Mouse (Mus musculus): Measurements from ENCODE around the gene Calb2. TPM values are rescaled to one million over a fixed set of nuclear protein-coding genes. Genes with fewer than 3 reads are reported as not detected.

Calb2 gene
- 1.3 and 1.4 TPM in 2 replicates for polyA plus RNA-seq (2015; fragmentation: Nextera tagmentation; extraction: Ambion mirVana)

GRCm38 (mm10) chr8:110168046-110168445, at the start of gene Calb2:
TSS of gene Calb2 (minus strand) at chr8:110168210.
- DNase-seq (ENCODE audit: low spot score): peak; percentile 35

GRCm38 (mm10) chr8:110217681-110218131, 49.7 kb upstream of the Calb2 start:
- DNase-seq (ENCODE audit: low spot score): peak; percentile 98

DNA sequence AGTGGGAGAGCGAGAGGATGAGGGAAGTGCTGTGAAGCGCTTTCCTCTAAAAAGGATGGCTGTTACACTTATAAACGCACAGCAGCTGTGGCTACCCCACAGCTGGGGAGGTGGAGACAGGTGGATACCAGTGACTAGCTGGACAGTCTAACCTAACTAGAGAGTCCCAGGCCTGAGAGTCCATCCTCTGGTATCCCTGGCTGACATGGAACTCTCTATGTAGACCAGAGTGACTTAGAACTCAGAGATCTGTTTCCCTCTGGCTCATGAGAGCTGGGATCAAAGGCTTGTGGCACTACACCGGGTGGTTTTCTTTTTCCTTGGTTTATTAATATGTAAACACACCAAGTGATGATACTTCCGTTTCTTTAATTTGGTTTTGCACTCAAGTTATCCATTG, 49.2 kb upstream of the Calb2 start:
- DNase-seq (ENCODE audit: low spot score): no peak

GRCm38 (mm10) chr8:110216253-110216652, 48.2 kb upstream of the Calb2 start:
- no peak for DNase-seq (ENCODE audit: low spot score)

- no peak for DNase-seq (ENCODE audit: low spot score)
Measured at GRCm38 (mm10) chr8:110215365-110215764, 47.4 kb upstream of the Calb2 start, which contains the start of gene Cmtr2. TSS of gene Cmtr2 (plus strand) at chr8:110215665.

- DNase-seq (ENCODE audit: low spot score): no peak
Measured at GRCm38 (mm10) chr8:110201806-110202205, 33.8 kb upstream of the Calb2 start.

- DNase-seq (ENCODE audit: low spot score): peak; percentile 37
Measured at GRCm38 (mm10) chr8:110196678-110197077, 28.7 kb upstream of the Calb2 start.

DNA sequence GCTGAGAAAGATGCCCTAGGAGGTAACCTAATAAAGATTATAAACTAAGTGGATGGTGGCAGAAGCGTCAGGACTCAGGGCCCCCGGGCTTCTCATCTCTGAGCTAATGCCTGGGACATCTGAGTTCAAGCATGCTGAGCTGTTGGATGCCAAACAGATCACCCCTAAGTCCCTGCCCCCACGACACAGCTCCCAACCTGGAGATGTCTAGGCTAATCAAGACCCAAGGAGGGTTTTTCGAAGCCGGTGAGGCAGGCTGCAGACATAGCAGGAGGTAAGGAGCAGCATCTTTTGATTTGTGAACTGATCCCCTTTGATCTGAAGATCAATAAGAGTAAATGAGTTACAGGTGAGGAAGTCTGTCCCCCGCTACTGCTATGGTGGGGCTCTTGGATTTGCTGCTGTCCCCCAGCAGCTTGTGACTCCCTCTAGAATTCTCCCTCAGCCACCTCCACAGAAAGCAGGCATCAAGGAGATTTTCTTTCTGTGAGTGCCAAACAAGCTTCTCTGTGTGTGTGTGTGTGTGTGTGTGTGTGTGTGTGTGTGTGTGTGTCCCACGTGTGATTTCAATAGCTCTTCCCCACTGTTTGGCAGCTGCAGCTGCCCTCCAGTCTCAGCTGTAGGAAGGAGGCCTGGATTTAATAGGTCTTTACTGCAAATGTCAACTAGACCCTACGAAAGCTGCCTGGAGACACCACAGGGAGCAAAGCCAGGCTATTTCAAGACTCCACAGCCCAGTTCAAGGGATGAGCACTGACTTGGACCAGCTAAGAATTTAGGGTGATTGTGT, 21.1 kb upstream of the Calb2 start:
- DNase-seq (ENCODE audit: low spot score): no peak

DNA sequence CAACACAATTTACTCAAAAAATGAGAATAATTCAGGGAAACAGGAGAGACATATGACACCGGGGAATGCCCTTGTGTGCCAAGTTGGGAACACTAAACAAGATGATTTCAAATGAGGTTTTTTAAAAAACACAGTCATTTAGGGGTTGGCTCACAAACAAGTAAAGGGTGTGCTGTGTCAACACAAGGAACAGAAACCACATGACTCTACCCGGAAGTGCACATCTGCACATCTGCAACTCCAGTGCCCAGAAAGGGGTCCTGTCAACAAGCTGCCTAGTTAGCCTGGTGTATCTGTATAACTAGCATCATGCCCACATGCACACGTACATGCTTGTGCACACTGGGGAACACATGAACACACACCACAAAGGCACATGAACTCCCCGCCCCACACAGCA, 17.5 kb upstream of the Calb2 start:
- no peak for DNase-seq (ENCODE audit: low spot score)

DNA sequence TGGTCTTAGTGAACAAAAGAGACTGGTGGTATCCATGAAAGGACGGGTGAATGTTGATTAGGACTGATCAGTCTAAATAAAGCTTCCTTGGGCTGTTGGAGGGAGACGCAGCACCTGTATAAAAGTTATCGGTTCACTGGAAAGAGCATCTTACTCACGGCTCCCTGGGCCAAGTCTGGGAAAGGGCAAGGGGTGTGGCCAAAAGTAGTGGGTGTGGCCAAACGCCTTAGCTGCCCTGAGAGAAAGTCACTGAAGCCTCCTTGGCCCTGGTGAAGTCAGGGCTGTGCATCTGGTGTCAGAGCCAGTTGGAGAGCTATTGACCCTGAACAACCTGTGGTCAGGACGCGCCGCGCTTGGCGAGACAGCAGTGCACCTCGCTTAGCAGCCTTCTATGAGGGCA, 15.7 kb upstream of the Calb2 start:
- DNase-seq (ENCODE audit: low spot score): no peak

DNA sequence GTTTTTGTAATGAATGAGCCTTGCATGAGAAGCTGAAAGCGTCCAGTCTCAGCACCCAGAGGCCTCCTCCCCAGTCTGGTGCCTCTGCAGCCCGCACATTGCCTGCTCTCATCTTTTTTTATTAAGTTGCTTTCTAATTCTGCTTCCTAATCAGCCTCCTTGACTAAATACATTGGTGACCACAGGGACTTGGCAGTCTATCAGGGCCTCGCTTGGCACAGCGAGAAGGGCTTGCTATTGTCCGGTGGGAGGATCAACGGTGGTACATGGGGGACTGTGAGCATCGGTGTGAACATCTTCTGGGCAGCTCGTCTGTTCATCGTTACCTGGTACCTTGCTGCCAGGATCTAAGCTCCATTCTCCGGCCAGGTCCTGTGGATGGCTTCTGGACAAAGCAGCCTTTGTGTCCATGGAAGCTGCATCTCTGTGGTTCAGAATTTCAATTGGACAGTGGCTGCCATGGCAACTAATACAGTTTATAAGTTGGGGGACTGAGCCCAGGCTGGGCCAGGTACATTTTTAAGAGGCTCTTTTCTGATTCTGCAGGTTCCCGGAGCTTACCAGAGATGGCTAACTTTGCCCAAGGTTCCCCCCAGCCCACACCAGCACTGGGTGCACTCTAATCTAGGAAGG, 14.8 kb upstream of the Calb2 start:
- DNase-seq (ENCODE audit: low spot score): no peak

DNA sequence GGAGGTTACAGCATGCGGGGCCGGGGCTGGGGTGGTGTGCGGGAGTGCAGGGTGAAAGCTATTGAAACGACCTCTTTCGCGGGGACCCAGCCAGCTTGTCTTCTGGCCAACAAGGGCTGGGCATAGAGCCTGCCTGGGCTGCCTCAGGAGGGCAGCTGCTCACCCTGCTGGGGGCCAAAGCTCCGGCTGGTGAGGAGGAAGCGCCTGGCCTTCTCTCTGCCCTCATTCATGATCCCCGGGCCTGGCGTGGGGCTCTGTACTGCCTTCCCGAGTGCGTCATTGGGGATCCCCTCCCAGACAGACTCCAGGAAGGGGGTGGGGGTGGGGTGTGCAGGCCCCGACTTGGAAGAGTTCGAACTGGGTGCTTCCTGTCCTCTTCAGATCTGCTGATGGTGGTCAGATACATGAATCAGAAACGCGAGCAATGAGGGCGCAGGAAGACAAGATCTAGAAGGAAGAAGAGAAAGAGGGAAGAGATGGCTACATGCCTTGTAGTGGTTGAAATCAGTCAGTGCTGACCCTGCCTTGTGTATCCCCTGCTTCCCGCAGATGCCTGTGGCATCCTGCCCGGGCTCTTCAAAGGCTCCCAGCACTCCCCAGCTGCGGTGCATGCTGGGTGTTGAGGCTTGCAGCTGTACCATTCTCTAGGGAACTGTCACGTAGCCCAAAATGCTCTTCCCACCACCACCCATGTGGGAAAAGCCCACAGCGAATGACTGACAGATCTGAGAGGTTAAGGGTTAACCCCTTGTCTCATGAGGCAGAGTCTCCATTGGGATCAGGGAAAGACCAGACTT, 9.5 kb upstream of the Calb2 start:
- no peak for DNase-seq (ENCODE audit: low spot score)

DNA sequence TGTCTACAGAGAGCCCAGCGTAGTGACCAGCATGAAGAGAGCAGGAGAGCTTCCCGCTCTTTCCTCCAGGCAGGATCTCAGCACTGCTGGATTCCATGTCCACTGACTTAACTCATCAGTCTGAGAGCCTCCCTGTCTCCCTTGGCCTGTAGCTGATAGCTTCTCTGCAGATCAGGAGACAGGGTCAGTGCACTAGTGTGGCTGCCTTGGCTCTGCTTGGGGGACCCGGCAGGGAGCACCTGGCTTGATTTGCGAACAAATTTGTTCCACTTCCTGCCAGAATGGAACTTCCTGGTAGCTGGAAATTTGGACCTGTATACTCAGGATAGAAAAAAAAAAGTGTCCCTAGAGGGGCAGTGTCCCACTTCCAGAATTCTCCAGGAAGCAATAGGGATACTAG, 6.8 kb upstream of the Calb2 start:
- no peak for DNase-seq (ENCODE audit: low spot score)

DNA sequence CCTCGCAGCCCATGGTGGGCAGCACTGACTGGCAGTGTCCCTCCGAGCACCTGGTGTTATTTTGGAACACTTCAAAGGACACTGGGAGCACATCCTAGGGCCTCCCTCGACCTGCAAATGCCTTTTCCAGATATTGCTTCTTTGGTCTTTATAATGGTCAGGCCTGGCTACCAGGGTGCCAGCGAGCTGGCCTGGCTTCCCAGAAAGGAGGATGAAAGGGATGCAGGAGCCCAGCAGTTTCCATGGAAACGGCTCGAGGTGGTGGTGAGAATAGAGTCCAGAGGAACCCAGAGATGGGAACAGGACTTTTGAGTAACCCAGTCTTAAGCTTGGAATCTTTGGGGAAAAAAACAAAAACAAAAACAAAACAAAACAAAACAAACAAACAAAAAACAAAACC, 4.2 kb upstream of the Calb2 start:
- DNase-seq (ENCODE audit: low spot score): no peak

DNA sequence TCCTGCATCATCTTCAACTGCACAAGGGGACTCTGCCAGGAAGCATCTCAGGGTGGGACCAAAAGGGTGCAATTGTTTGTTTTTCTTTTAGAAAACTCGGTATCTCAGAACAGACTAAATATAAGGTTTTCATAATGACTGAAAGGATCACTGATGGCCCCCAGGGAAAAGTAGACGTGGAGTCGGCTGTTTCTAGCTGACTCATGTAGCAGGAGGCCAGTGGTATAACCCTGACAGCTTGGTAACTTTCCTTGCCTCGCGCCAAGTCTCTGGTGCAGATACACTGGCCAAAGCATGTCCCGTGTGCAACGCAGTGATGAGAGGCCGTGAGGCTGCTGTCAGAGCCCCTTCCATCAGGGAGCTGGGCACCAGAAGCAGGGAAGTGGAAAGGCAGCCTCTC, 1.7 kb downstream of the Calb2 start:
- no peak for DNase-seq (ENCODE audit: low spot score)

GRCm38 (mm10) chr8:110162007-110162406, 6.0 kb downstream of the Calb2 start:
- DNase-seq (ENCODE audit: low spot score): no peak

- no peak for DNase-seq (ENCODE audit: low spot score)
Measured at GRCm38 (mm10) chr8:110152951-110153350, 15.1 kb downstream of the Calb2 start.

DNA sequence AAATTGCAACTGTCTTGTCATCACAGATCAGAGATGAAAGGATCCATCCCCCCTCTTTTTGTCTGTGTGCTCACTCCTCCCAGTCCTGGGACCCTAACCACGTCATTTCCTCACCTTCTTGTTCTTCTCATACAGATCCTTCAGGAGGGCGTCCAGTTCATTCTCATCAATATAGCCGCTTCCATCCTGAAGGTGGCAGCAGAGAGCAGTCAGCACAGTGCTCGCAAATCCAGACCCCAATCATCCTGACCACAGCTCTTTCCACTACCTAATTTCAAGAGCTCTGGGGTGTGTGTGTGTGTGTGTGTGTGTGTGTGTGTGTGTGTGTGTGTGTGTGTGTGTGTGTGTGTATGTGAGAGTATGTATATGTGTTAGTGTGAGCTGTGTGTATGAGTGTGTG, 22.5 kb downstream of the Calb2 start:
- peak; percentile 40 for DNase-seq (ENCODE audit: low spot score)

GRCm38 (mm10) chr8:110140770-110141169, 27.2 kb downstream of the Calb2 start:
- no peak for DNase-seq (ENCODE audit: low spot score)

DNA sequence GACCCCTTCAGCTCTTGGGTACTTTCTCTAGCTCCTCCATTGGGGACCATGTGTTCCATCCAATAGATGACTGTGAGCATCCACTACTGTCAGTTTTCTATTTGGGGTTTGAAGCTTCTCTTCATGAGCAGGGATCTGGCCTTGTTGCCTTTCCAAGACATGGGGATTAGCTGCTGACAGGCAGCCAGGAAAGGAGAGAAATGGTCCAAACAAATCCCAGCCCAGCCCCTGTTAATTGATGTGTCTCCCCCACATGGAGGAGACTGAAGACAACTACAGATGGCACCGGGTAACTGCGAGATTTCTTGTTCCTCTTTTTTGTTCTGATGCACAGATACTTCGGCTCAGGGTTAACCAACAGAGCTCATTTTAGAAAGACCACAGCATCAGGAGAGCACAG, 27.9 kb downstream of the Calb2 start:
- no peak for DNase-seq (ENCODE audit: low spot score)

- DNase-seq (ENCODE audit: low spot score): no peak
Measured at GRCm38 (mm10) chr8:110135515-110135914, 32.5 kb downstream of the Calb2 start.

DNA sequence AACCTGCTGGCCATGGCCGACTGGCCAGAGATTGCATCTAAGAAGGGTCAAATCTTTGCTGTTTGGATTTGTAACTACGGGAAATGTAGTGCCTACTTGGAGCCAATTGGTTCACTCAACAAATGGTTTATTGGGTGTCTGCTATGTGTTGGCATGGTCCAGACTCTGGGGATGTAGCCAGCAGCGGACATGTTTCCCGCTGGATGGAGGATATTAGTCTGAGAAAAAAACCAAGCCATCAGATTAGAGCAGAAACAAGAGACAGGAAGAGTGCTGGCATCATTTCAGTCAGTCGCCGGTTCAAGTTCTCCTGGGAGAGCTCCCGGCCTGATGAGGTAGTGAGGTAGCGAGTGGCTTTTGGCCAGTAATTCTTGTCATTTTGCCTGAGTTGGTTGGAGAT, 33.8 kb downstream of the Calb2 start:
- DNase-seq (ENCODE audit: low spot score): no peak
